Mouse (Mus musculus) CD4-positive, CD25-positive, alpha-beta regulatory T cell, adult 4 months (primary cell): ENCODE measurements around the gene AC109138.7. TPM values are rescaled to one million over a fixed set of nuclear protein-coding genes. Genes with fewer than 3 reads are reported as not detected.
A peak's percentile ranks its signal among the peaks of the same experiment; 100 is the strongest.
"Not testable (repeated sequence)": the region's sequence is repeated elsewhere in the genome, so short reads cannot be mapped to it uniquely, and the experiment has no call there.

Experiments used
- ATAC-seq: one replicate; pipeline ENCODE4 v1.8.0; 2017
- polyA plus RNA-seq, 2 experiments: library from polyadenylated mRNA; unstranded; fragments of 100-300 nt; shearing (Covaris generic); gene quantifications; one replicate each; pipeline ENCODE4 v1.2.1; 2017

AC109138.7 gene
- polyA plus RNA-seq, 2 experiments from 2014 or later: not detected

GRCm38 (mm10) chr19:4218784-4219183, 4.6 kb downstream of the AC109138.7 start:
- ATAC-seq: peak; percentile 45

GRCm38 (mm10) chr19:4219943-4220342, 5.8 kb downstream of the AC109138.7 start:
- no peak for ATAC-seq

GRCm38 (mm10) chr19:4220416-4220815, 6.3 kb downstream of the AC109138.7 start:
- ATAC-seq: no peak

GRCm38 (mm10) chr19:4220957-4221743, 7.0 kb downstream of the AC109138.7 start:
- ATAC-seq: peak; percentile 40

GRCm38 (mm10) chr19:4222165-4222564, 8.0 kb downstream of the AC109138.7 start:
- ATAC-seq: no peak

GRCm38 (mm10) chr19:4226779-4227178, 12.6 kb downstream of the AC109138.7 start:
- no peak for ATAC-seq

GRCm38 (mm10) chr19:4227446-4227845, 13.3 kb downstream of the AC109138.7 start:
- no peak for ATAC-seq

GRCm38 (mm10) chr19:4227894-4228678, 13.9 kb downstream of the AC109138.7 start:
- peak; percentile 14 for ATAC-seq

GRCm38 (mm10) chr19:4228891-4229290, 14.7 kb downstream of the AC109138.7 start:
- no peak for ATAC-seq

- ATAC-seq: no peak
Observed at GRCm38 (mm10) chr19:4229451-4230076, 15.4 kb downstream of the AC109138.7 start.

GRCm38 (mm10) chr19:4230415-4230814, 16.3 kb downstream of the AC109138.7 start:
- ATAC-seq: no peak

GRCm38 (mm10) chr19:4231253-4232185, 17.4 kb downstream of the AC109138.7 start, which contains the start of gene Pold4:
Gene Pold4 (plus strand): TSS chr19:4231899.
- peak; percentile 84 for ATAC-seq

GRCm38 (mm10) chr19:4232186-4232572, 18.0 kb downstream of the AC109138.7 start:
- ATAC-seq: peak; percentile 54

- ATAC-seq: no peak
Observed at GRCm38 (mm10) chr19:4232651-4233050, 18.5 kb downstream of the AC109138.7 start.

GRCm38 (mm10) chr19:4234548-4234947, 20.4 kb downstream of the AC109138.7 start:
- no peak for ATAC-seq

- no peak for ATAC-seq
Observed at GRCm38 (mm10) chr19:4240247-4240668, 26.1 kb downstream of the AC109138.7 start.

GRCm38 (mm10) chr19:4242416-4242815, 28.3 kb downstream of the AC109138.7 start:
- no peak for ATAC-seq

GRCm38 (mm10) chr19:4244775-4245174, 30.6 kb downstream of the AC109138.7 start:
- ATAC-seq: no peak

GRCm38 (mm10) chr19:4247010-4247409, 32.9 kb downstream of the AC109138.7 start:
- no peak for ATAC-seq

GRCm38 (mm10) chr19:4248683-4249082, 34.5 kb downstream of the AC109138.7 start:
- ATAC-seq: not testable (repeated sequence)

- no peak for ATAC-seq
Observed at GRCm38 (mm10) chr19:4254230-4254629, 40.1 kb downstream of the AC109138.7 start.

GRCm38 (mm10) chr19:4255583-4256162, 41.5 kb downstream of the AC109138.7 start:
- no peak for ATAC-seq
